Mouse (Mus musculus) embryonic stem cell, embryonic (primary cell): ENCODE measurements around the gene Myct1.

ENCODE experiments used
- CTCF ChIA-PET, 4 experiments: fragments of 300-600 bp in 2 of 4; fragments of 350-600 bp in 2 of 4; sonication (Branson Sonifier 250); formaldehyde crosslinking; loops; one replicate each; lab custom pipeline; 2022; ENCODE audit warnings: inconsistent platforms in 2 of 4; lab: Charles Lee
- POLR2A ChIA-PET, 4 experiments: fragments of 300-600 bp in 2 of 4; fragments of 350-600 bp in 2 of 4; sonication (Branson Sonifier 250); formaldehyde crosslinking; loops; one replicate each; lab custom pipeline; 2022; ENCODE audit warnings: antibody characterized with exemption in 4 of 4, inconsistent platforms in 1 of 4; lab: Charles Lee

Myct1 gene

DNA sequence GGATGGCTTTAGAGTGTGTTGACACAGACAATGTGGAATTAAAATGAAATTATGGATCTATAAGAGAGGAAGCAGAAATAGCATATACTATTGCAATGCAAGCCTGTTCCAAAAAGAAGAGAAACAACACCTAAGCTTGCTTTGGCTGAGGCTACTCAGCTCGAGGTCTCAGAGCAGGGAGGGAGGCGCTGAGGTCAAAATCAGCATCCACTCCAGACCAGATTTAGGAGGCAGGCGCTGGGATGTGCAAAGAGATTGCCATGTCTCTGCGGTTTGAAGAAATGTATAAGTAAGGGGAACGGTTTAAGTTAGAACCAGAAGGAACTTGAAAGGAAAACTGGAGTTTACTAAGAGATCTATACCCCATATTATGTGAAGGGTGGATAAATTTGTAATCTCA, 882 bp downstream of the Myct1 start:
- POLR2A ChIA-PET: interaction anchor here in 1 of 4 experiments (0.5 kb wide), 1 partner anchor 114 kb away, joined by 9 read pairs; no protein-coding TSS in a partner anchor

DNA sequence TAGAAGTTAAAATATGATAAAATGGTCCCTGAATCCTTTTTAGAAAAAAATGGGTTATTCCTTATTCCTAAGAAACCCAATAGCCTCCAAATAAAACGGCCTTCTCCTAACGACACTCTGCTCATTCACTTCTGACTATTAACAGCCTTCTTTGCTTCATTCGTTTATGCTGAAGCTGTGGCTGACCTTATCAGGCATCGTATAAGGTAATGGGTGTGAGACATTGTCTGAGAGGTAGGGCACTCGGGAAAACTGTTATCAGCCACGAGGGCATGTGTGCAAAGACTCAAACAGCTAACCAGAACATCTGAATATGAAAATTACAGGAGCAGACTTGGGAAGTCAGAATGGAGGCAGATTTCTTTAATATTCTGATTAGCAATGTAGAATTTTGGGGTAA, 3.0 kb downstream of the Myct1 start:
- CTCF ChIA-PET: no interaction called here
- POLR2A ChIA-PET: interaction anchor here in 1 of 4 experiments (0.6 kb wide), 2 partner anchors 46 to 101 kb away, joined by 3 to 5 read pairs; no protein-coding TSS in a partner anchor

More for the DNA sequence above, 882 bp downstream of the Myct1 start:
- CTCF ChIA-PET: no interaction called here

DNA sequence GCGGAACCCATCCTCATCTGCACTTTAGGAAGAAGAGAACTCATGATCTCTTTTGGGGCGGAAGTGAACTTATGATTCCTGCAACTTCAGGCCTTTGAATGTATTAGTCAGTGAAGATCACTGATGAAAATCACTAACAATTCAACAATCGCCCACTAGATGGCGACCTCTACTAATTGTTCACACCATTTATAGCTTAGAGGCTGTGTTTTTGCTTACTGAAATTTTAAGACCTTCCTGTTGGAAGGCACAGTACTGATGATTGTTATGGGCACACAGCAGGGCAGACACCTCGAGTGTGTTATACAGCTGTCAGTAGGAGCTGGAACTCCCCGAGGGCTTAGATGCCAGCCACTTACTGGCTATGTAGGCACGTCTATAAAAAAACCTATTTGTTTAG, 6.5 kb downstream of the Myct1 start:
- ChIA-PET CTCF (interaction anchor here (0.5 to 2.2 kb wide), 35 partner anchors 8 to 405 kb away, joined by 3 to 28 read pairs (median 4); partner anchors contain the start of genes Fbxo5 (in 1 of the 4) and Vip (in 1 of the 4)), POLR2A (interaction anchor here in 3 of 4 experiments (0.6 to 1.6 kb wide), 3 partner anchors 38 to 206 kb away, joined by 3 to 4 read pairs (median 3); no protein-coding TSS in a partner anchor)

DNA sequence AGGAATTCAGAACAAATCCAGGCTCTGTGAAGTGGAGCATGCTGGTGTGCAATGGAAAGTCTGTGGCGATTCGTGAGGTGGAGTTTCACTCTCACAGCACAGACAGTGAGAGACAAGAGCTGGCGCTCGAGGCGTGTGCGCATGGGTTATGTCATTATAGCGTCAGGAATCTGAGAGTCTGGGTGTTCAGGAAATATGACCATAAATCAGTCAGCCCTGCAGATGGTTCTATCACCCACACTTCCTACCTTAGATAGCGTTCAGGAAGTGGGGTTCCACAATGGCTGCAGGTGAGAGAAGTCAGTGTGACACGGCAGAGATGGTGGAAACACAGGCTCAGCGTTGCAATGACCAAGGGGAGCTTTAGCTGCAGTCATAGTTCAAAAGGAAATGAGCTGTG, 9.9 kb downstream of the Myct1 start:
- CTCF ChIA-PET: interaction anchor here in 2 of 4 experiments (1.3 to 1.4 kb wide), 2 partner anchors 185 to 190 kb away, joined by 3 to 4 read pairs; no protein-coding TSS in a partner anchor
- POLR2A ChIA-PET: interaction anchor here in 3 of 4 experiments (1.4 to 1.6 kb wide), 3 partner anchors 28 to 219 kb away, joined by 3 to 4 read pairs (median 3); partner anchors contain the start of gene Fbxo5 (in 1 of the 3)

DNA sequence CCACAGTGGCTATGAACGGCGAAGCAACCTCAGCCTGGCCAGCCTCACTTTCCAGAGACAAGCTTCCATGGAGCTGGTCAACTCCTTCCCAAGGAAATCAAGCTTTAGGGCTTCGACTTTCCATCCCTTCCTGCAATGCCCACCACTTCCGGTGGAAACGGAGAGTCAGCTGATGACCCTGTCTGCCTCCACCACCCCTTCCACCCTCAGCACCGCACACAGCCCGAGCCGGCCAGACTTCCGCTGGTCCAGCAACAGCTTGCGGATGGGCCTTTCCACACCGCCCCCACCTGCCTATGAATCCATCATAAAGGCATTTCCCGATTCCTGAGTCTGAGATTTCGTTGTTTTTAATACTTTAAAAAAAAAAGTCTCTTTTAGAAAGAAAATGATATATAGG, 10.8 kb downstream of the Myct1 start:
- POLR2A ChIA-PET: interaction anchor here in 2 of 4 experiments (0.9 to 1.6 kb wide), 3 partner anchors 201 to 239 kb away, joined by 3 to 4 read pairs (median 3); partner anchors contain the start of gene Fbxo5 (in 1 of the 2)
- CTCF ChIA-PET: interaction anchor here in 3 of 4 experiments (0.5 to 1.4 kb wide), 4 partner anchors 185 to 370 kb away, joined by 3 to 6 read pairs (median 4); no protein-coding TSS in a partner anchor

DNA sequence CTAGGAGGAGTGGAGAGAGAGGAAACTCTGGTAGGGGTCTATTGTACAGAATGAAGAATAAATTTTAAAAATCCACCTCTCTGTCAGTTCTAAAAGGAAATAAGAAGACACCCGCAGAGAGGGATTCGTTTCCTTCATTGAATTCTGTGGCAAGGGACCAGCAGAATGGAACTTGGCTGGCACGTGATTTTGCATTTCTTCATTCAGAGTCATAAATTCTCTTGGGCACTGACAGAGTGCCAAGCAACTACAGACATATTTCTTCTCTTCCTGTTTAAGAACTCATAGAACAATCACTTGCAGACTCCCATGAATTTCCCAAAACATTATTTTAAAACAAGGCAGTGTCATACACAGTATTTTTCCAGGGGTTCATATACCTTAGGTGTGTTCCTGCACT, 15.3 kb downstream of the Myct1 start:
- ChIA-PET POLR2A (no interaction called here), CTCF (interaction anchor here in 1 of 4 experiments (0.7 kb wide), 1 partner anchor 59 kb away, joined by 3 read pairs; no protein-coding TSS in a partner anchor)

DNA sequence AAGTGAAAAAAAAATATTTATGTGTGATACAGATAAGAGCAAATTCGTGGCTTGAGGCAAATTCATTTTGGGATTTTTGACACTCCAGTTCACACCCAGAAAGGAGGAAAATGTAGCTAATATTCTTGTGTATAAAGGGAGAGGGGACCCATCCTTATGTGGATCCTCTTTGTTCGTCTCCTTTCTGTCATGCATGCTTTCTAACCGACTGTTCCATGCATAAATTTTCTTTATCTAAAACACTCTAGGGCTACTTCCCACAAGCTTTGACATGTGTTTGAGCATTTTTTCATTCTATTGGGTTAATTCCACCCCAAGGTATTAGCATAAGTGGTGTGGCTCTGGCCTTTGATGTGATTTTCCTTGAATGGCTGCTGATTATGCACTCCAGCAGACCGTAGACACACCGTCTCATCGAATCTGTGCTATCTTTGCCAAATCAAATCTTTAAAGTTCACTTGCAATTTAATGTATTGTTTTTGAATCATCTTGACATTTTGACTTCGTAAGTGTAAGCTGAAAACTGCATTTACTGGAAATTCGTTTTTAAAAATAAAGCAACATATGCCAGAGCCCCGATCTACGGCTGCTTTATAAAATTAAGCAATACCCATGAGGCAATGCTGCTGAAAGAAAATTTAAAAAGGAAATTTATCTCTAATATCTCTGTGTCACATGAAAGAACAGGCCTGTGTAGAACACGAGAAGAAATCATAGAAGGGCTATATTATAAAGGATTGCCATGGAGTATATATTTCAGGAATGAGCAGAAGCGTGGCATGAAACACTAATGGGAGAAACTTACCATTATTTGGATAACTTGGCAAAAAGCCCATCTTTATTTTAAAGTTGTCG, 21.8 kb downstream of the Myct1 start:
- ChIA-PET CTCF (interaction anchor here in 1 of 4 experiments (0.5 kb wide), 1 partner anchor 982 kb away, joined by 6 read pairs; no protein-coding TSS in a partner anchor), POLR2A (interaction anchor here in 1 of 4 experiments (0.6 kb wide), 1 partner anchor 171 kb away, joined by 3 read pairs; no protein-coding TSS in a partner anchor)

DNA sequence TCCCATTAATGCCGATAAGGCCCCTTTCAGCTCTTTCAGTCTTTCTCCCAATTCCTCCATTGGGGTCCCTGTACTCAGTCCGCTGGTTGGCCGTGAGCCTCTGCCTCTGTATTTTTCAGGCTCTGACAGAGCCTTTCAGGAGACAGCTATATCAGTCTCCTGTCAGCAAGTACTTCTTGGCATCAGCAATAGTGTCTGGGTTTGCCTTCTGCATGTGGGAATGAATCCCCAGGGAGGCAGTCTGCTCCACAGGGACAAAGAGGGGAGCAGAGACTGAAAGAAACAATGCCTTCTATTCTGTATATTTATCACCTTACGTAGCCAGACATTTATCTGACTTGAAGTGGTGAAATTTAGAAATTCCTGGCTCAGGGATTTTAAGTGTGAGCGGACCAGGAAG, 32.7 kb downstream of the Myct1 start:
- POLR2A ChIA-PET: no interaction called here
- CTCF ChIA-PET: no interaction called here

DNA sequence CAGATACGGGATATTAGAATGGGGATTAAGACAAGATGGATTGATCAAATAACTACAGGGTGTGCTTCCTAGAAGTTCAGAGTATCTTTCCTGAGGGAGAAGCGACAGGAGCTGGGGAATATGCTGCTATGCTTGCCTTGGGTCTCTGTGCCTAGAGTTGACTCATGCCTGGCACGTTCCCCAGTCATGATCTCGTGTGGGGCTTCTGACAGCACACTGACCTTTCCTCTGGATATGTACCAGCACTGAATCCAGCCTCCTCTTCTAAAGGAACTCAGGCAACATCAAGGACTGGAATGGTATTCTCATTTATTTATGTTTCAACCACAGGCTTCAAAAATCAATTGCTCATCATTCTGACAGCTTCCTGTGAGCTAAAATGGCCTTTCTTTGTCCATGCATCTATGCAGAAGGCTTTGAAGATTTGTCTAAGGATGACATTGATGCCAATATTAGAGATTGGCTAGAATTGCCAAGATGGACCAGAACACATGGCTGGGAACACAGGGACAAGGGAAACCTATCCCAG, 40.2 kb downstream of the Myct1 start:
- CTCF ChIA-PET: interaction anchor here (0.5 to 1.0 kb wide), 4 partner anchors 34 to 585 kb away, joined by 3 to 5 read pairs (median 4); no protein-coding TSS in a partner anchor
- POLR2A ChIA-PET: no interaction called here

DNA sequence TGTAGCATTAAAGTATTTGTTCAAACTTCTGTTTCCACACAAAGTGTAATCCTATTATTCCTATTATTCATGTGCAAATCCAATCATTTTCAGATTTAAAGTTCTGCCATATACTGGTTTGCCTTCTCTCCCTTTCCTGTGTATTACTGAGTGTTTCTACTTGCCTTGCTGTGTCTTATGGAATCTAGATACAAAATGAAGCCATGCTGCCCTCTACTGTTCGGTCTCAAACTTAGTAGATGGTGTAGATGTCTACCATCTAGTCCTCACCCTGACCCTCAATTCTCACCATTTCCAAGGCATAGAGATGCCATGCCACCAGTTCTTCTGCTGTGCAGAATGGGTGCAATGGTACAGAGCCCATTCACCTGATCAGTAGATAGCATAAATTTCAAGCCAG, 40.8 kb downstream of the Myct1 start:
- ChIA-PET CTCF (interaction anchor here in 3 of 4 experiments (0.5 to 1.0 kb wide), 4 partner anchors 34 to 586 kb away, joined by 3 to 5 read pairs (median 4); no protein-coding TSS in a partner anchor), POLR2A (no interaction called here)

DNA sequence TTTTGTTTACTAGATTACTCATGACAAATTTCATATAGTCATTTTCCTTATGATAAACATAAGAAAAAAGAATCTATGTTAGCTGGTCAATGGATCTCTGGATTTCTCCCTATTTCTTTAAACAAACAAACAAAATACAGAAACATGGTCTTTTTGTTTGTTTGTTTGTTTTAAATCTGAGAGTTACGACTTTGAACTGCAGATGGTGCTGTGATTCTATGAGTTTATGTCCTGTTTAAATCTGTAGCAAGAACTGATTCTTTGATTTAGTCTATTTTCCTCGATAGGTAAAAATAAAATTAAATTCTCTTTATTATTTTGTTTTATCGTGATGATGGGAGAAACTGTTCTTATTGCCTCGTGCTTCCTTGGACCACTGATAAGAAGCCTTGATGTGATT, 43.7 kb downstream of the Myct1 start:
- CTCF ChIA-PET: interaction anchor here in 2 of 4 experiments (0.6 to 0.9 kb wide), 2 partner anchors 16 to 154 kb away, joined by 3 to 4 read pairs; no protein-coding TSS in a partner anchor
- POLR2A ChIA-PET: no interaction called here

DNA sequence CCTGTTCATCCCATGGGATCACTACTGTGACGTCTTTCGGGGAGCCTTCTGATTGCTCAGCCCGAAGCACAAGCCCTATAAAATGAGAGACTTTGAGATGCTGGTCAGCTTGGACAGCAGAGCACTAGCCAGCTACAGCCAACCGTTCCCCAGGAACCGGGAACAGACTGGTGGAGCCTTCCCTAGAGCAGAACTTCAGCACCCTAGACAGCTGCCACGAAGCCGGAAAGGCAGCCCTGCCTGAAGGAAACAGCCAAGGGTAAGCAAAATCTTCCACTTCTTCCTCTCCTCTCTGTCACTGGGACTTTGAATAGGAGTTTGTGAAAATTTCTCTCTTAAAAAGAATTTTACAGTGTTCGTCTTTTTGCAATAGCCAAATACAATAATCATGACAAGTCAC, 45.5 kb downstream of the Myct1 start, which contains the start of gene Vip:
Gene Vip, plus strand, starts transcription at position 107 of the 400 bp plus-strand sequence.
- ChIA-PET POLR2A (no interaction called here), CTCF (interaction anchor here in 2 of 4 experiments (0.5 to 1.4 kb wide), 3 partner anchors 39 to 1037 kb away, joined by 3 read pairs; no protein-coding TSS in a partner anchor)
